In the genomic region with DNA sequence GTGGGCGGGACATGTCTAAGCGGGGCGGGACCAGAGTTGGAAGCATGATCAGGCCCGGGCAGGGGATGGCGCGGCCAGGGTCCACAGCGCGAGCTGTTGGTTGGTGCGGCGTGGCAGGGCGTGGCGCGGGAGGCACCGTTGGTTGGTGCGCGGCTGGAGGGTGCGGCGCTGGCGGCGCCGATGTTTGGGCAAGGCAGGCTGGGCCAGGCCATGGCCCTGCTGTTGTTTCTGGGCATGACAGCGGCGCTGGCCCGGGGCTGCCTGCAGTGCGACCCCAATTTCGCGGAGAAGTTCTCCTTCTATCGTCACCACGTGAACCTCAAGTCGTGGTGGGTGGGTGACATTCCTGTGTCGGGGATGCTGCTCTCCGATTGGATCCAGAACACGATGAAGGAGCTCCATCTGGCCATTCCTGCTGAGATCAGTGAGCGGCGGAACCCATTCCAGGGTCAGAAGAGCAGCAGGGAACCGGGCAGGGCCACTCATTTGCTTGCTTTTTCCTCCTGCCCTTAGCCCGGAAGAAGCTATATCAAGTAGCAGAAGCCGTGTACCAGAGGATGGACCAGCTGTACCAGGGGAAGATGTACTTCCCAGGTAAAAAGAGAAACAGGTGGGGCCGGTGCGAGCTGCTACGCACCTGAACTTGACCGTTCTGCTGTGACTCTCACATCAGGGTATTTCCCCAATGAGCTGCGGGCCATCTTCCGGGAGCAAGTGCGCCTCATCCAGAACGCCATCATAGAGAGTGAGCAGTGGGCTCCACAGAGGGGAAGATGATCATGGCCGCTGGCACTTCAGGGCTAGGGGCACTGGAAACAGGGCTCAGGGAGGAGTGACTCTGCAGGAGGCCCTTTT, we compare ENCODE assay signal across 8 mouse cellular contexts. TPM values are rescaled to one million over a fixed set of nuclear protein-coding genes. Genes with fewer than 3 reads are reported as not detected.
DNase-seq lines count a peak whose midpoint lies in the region; ATAC-seq and TF ChIP-seq lines count a peak whose summit lies in the region.

No protein-coding gene starts in this region.

- peak overlapping the region; percentile 82 for H3K9ac ChIP-seq in heart, embryonic 13.5 days
- H3K9ac ChIP-seq in liver, embryonic 12.5 days, result peak overlapping the region; percentile 77
- H3K9ac ChIP-seq in stomach, embryonic 15.5 days, result peak overlapping the region; percentile 58

- H3K79me2 ChIP-seq in C2C12 (ENCODE audit: control insufficient read depth, insufficient read depth), result peaks cover 31% of the 10 kb centered on the region

- H3K27me3 ChIP-seq in C2C12 (ENCODE audit: control insufficient read depth, insufficient read depth, insufficient read length), result no peaks in the 10 kb centered on the region
- no peaks in the 10 kb centered on the region for H3K27me3 ChIP-seq in erythroblast, embryonic 14.5 days (ENCODE audit: control insufficient read depth)
- no peaks in the 10 kb centered on the region for H3K27me3 ChIP-seq in heart, embryonic 13.5 days (replicated peaks)
- no peaks in the 10 kb centered on the region for H3K27me3 ChIP-seq in liver, embryonic 12.5 days (replicated peaks)
- H3K27me3 ChIP-seq in stomach, embryonic 15.5 days (replicated peaks), result no peaks in the 10 kb centered on the region

- peaks cover 22% of the 10 kb centered on the region for H3K36me3 ChIP-seq in C2C12 (ENCODE audit: control insufficient read depth, insufficient read depth)
- peaks cover 64% of the 10 kb centered on the region for H3K36me3 ChIP-seq in erythroblast, embryonic 14.5 days (ENCODE audit: control insufficient read depth)
- peaks cover 38% of the 10 kb centered on the region for H3K36me3 ChIP-seq in heart, embryonic 13.5 days
- H3K36me3 ChIP-seq in liver, embryonic 12.5 days, result peaks cover 45% of the 10 kb centered on the region
- peaks cover 19% of the 10 kb centered on the region for H3K36me3 ChIP-seq in stomach, embryonic 15.5 days

- no peaks in the 10 kb centered on the region for H3K9me3 ChIP-seq in erythroblast, embryonic 14.5 days (ENCODE audit: control insufficient read depth, low read length)
- H3K9me3 ChIP-seq in heart, embryonic 13.5 days, result no peaks in the 10 kb centered on the region
- H3K9me3 ChIP-seq in liver, embryonic 12.5 days (replicated peaks), result no peaks in the 10 kb centered on the region
- no peaks in the 10 kb centered on the region for H3K9me3 ChIP-seq in stomach, embryonic 15.5 days

- 2% methylated on average over 47 of the region's 47 CpGs for WGBS in heart, embryonic 13.5 days
- 2% methylated on average over 47 of the region's 47 CpGs for WGBS in liver, embryonic 12.5 days (ENCODE audit: insufficient replicate concordance)
- WGBS in stomach, embryonic 15.5 days, result 1% methylated on average over 47 of the region's 47 CpGs

- H3K4me1 ChIP-seq in erythroblast, embryonic 14.5 days (ENCODE audit: control insufficient read depth), result peaks cover 81% of the 10 kb centered on the region
- peaks cover 67% of the 10 kb centered on the region for H3K4me1 ChIP-seq in heart, embryonic 13.5 days
- H3K4me1 ChIP-seq in liver, embryonic 12.5 days, result peaks cover 69% of the 10 kb centered on the region
- H3K4me1 ChIP-seq in stomach, embryonic 15.5 days, result peaks cover 30% of the 10 kb centered on the region

- DNase-seq in brain, embryonic 14.5 days (ENCODE audit: low read depth), result peak; percentile 96
- DNase-seq in kidney, postnatal 10 days, result peak; percentile 97
- peak; percentile 94 to 95 for DNase-seq in natural killer cell, adult 2 months (ENCODE audit: low spot score in 2 of 2)

- TF ChIP-seq CTCF in C2C12 (IDR thresholded peaks at IDR 0.05; ENCODE audit: control insufficient read depth, insufficient read depth, insufficient read length), result no peak
- no peak for TF ChIP-seq CTCF in brain, embryonic 14.5 days (IDR thresholded peaks at IDR 0.05; ENCODE audit: borderline replicate concordance, extremely low read depth, insufficient read depth, insufficient read length)

- 0 out of 2 replicates have a peak, but pooled peaks have one; percentile 11 for TF ChIP-seq POLR2A in brain, embryonic 14.5 days (IDR thresholded peaks at IDR 0.05; ENCODE audit: borderline replicate concordance, extremely low read depth, insufficient read depth, insufficient read length, poor library complexity, severe bottlenecking)

- peak; percentile 80 for ATAC-seq in heart, embryonic 13.5 days (ENCODE audit: extremely low read depth, insufficient number of reproducible peaks, low FRiP score, low TSS enrichment)
- peak; percentile 79 for ATAC-seq in liver, embryonic 12.5 days
- peak; percentile 88 for ATAC-seq in stomach, embryonic 15.5 days (ENCODE audit: insufficient read depth, low FRiP score, low read depth)

- H3K27ac ChIP-seq in heart, embryonic 13.5 days (replicated peaks), result peak overlapping the region; percentile 76
- peak overlapping the region; percentile 97 for H3K27ac ChIP-seq in liver, embryonic 12.5 days
- H3K27ac ChIP-seq in stomach, embryonic 15.5 days, result peak overlapping the region; percentile 89

- H3ac ChIP-seq in C2C12 (ENCODE audit: control insufficient read depth, insufficient read length, low read depth), result peak overlapping the region; percentile 48

- peak overlapping the region; percentile 35 for H3K4me3 ChIP-seq in C2C12 (ENCODE audit: insufficient read depth, poor library complexity, severe bottlenecking)
- H3K4me3 ChIP-seq in erythroblast, embryonic 14.5 days (replicated peaks), result peak overlapping the region; percentile 75
- H3K4me3 ChIP-seq in heart, embryonic 13.5 days, result peak overlapping the region; percentile 61
- peak overlapping the region; percentile 65 for H3K4me3 ChIP-seq in liver, embryonic 12.5 days
- peak overlapping the region; percentile 61 for H3K4me3 ChIP-seq in stomach, embryonic 15.5 days (replicated peaks)

- peak overlapping the region; percentile 95 for H3K4me2 ChIP-seq in heart, embryonic 13.5 days
- peak overlapping the region; percentile 96 for H3K4me2 ChIP-seq in liver, embryonic 12.5 days
- peak overlapping the region; percentile 93 for H3K4me2 ChIP-seq in stomach, embryonic 15.5 days

- H3K79me3 ChIP-seq in C2C12 (ENCODE audit: low read depth), result peaks cover 6% of the 10 kb centered on the region

TF ChIP-seq in C2C12, 6 proteins besides CTCF, POLR2A, EP300 and RAD21:
- peak; percentile 40 for TF ChIP-seq MAX (IDR thresholded peaks at IDR 0.05)
- no peak for TF ChIP-seq CEBPB (IDR thresholded peaks at IDR 0.05; ENCODE audit: low read depth)
- no peak for TF ChIP-seq FOSL1 (IDR thresholded peaks at IDR 0.05; ENCODE audit: insufficient read depth, low read length, poor library complexity, severe bottlenecking)

RNA-seq across cellular contexts. Expression of a gene that starts 0.8 kb away (rescaled TPM):
- polyA plus RNA-seq in C2C12 (2012; fragmentation: generic; extraction: Trizol), result 0.43 TPM
- 47.6 and 70.2 TPM in 2 replicates for polyA plus RNA-seq in brain, embryonic 14.5 days (2012; rRNA removed)
- polyA plus RNA-seq in erythroblast, embryonic 14.5 days (2012), result 1.2 and 3.9 TPM in 2 replicates
- 12.7 and 13.5 TPM in 2 replicates for polyA plus RNA-seq in heart, embryonic 13.5 days (2015; fragmentation: Nextera tagmentation; extraction: Ambion mirVana)
- polyA plus RNA-seq in liver, embryonic 12.5 days (2016; fragmentation: Nextera tagmentation; extraction: Ambion mirVana), result 10.1 and 10.6 TPM in 2 replicates
- 27.1 and 32.0 TPM in 2 replicates for polyA plus RNA-seq in stomach, embryonic 15.5 days (2015; fragmentation: Nextera tagmentation; extraction: Ambion mirVana)

RNA-seq across cellular contexts. Expression of a gene that starts 1.0 kb away (rescaled TPM):
- 34.2 TPM for polyA plus RNA-seq in C2C12 (2012; fragmentation: generic; extraction: Trizol)
- 36.9 and 47.3 TPM in 2 replicates for polyA plus RNA-seq in brain, embryonic 14.5 days (2012; rRNA removed)
- polyA plus RNA-seq in erythroblast, embryonic 14.5 days (2012), result 1.8 and 2.1 TPM in 2 replicates
- 26.0 and 27.2 TPM in 2 replicates for polyA plus RNA-seq in heart, embryonic 13.5 days (2015; fragmentation: Nextera tagmentation; extraction: Ambion mirVana)
- polyA plus RNA-seq in liver, embryonic 12.5 days (2016; fragmentation: Nextera tagmentation; extraction: Ambion mirVana), result 43.9 and 45.3 TPM in 2 replicates
- polyA plus RNA-seq in stomach, embryonic 15.5 days (2015; fragmentation: Nextera tagmentation; extraction: Ambion mirVana), result 46.2 and 47.5 TPM in 2 replicates

RNA-seq across cellular contexts. Expression of a gene that starts 24.9 kb away (rescaled TPM):
- polyA plus RNA-seq in C2C12 (2012; fragmentation: generic; extraction: Trizol), result 61.4 TPM
- 96.9 and 115 TPM in 2 replicates for polyA plus RNA-seq in brain, embryonic 14.5 days (2012; rRNA removed)
- 49.1 and 53.2 TPM in 2 replicates for polyA plus RNA-seq in erythroblast, embryonic 14.5 days (2012)
- polyA plus RNA-seq in heart, embryonic 13.5 days (2015; fragmentation: Nextera tagmentation; extraction: Ambion mirVana), result 78.2 and 78.7 TPM in 2 replicates
- 124 and 125 TPM in 2 replicates for polyA plus RNA-seq in liver, embryonic 12.5 days (2016; fragmentation: Nextera tagmentation; extraction: Ambion mirVana)
- 83.9 and 86.3 TPM in 2 replicates for polyA plus RNA-seq in stomach, embryonic 15.5 days (2015; fragmentation: Nextera tagmentation; extraction: Ambion mirVana)

RNA-seq across cellular contexts. Expression of a gene that starts 39.3 kb away (rescaled TPM):
- 51.3 TPM for polyA plus RNA-seq in C2C12 (2012; fragmentation: generic; extraction: Trizol)
- 155 and 176 TPM in 2 replicates for polyA plus RNA-seq in brain, embryonic 14.5 days (2012; rRNA removed)
- polyA plus RNA-seq in erythroblast, embryonic 14.5 days (2012), result 2.5 and 2.6 TPM in 2 replicates
- 44.0 and 46.4 TPM in 2 replicates for polyA plus RNA-seq in heart, embryonic 13.5 days (2015; fragmentation: Nextera tagmentation; extraction: Ambion mirVana)
- polyA plus RNA-seq in liver, embryonic 12.5 days (2016; fragmentation: Nextera tagmentation; extraction: Ambion mirVana), result 36.5 and 38.2 TPM in 2 replicates
- polyA plus RNA-seq in stomach, embryonic 15.5 days (2015; fragmentation: Nextera tagmentation; extraction: Ambion mirVana), result 76.1 and 82.3 TPM in 2 replicates

RNA-seq across cellular contexts. Expression of a gene that starts 45.9 kb away (rescaled TPM):
- polyA plus RNA-seq in C2C12 (2012; fragmentation: generic; extraction: Trizol), result 53.8 TPM
- 91.9 and 113 TPM in 2 replicates for polyA plus RNA-seq in brain, embryonic 14.5 days (2012; rRNA removed)
- 2.6 and 3.2 TPM in 2 replicates for polyA plus RNA-seq in erythroblast, embryonic 14.5 days (2012)
- polyA plus RNA-seq in heart, embryonic 13.5 days (2015; fragmentation: Nextera tagmentation; extraction: Ambion mirVana), result 50.9 and 53.7 TPM in 2 replicates
- 26.0 and 27.3 TPM in 2 replicates for polyA plus RNA-seq in liver, embryonic 12.5 days (2016; fragmentation: Nextera tagmentation; extraction: Ambion mirVana)
- 70.1 and 72.2 TPM in 2 replicates for polyA plus RNA-seq in stomach, embryonic 15.5 days (2015; fragmentation: Nextera tagmentation; extraction: Ambion mirVana)

Comparison
In these comparisons a context has a peak if more than half of its experiments do, and no peak if none do; other contexts are left out.
1. Peak in every context shown above with its lines: DNase-seq, ATAC-seq, H3K4me3 ChIP-seq and H3K27ac ChIP-seq.